Mouse (Mus musculus): ENCODE measurements at regions not wholly inside any gene's neighbourhood (a gene's known extent, or its start where the extent isn't known, plus 50 kb on each side); places are given as distances from the start of the nearest gene placed in this dataset.

DNA sequence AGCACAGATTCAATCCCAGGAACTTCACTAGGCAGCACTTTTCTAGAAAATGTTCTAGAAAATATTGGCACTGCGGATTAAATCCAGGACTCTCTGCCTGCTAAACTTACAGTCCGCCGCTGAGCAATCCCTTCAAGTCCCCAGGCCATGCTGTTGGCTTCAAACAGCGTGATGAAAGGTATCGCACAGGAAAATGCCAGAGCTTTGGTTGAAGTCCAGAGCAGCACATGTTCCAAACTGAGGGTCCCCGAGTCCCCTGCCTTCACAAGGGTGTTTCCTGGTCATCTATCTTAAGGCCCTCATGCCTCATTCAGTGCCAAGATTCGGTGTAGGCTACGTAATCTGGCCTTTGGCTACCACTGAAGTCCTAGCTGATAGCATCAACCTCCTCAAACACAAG lies 52.3 kb upstream of the Spdye4c start:
- TF ChIP-seq CTCF (IDR thresholded peaks at IDR 0.05; ENCODE audit: low read depth) (no peak), EP300 (IDR thresholded peaks at IDR 0.05; ENCODE audit: low read depth) (no peak)
